Mouse (Mus musculus) cortical plate, adult 2 months (tissue): ENCODE data around the gene Cmah. TPM values are rescaled to one million over a fixed set of nuclear protein-coding genes. Genes with fewer than 3 reads are reported as not detected.

ENCODE experiments used
- H3K27ac ChIP-seq: fragments of 200-500 bp; 2 replicates; pipeline ENCODE4 v1.5.1; 2012; ENCODE audit warnings: low read length, control low read depth, inconsistent platforms; ENCODE audit not compliant: insufficient read depth
- H3K4me1 ChIP-seq: fragments of 200-500 bp; 2 replicates; pipeline ENCODE4 v1.6.1; 2011; ENCODE audit warnings: low read length; ENCODE audit not compliant: control insufficient read depth, insufficient read depth
- H3K4me3 ChIP-seq: fragments of 200-500 bp; 2 replicates; pipeline ENCODE4 v1.5.1; 2011; ENCODE audit warnings: mild to moderate bottlenecking, low read length, control low read depth; ENCODE audit not compliant: insufficient read depth
- CTCF ChIP-seq: fragments of 200-500 bp; IDR thresholded peaks from 2 replicates; pipeline ENCODE4 v1.5.1; 2011; ENCODE audit warnings: mild to moderate bottlenecking, control low read depth, low read length; ENCODE audit not compliant: insufficient read depth; ENCODE audit errors: extremely low read depth
- POLR2A ChIP-seq: fragments of 200-500 bp; IDR thresholded peaks from 2 replicates; pipeline ENCODE4 v1.6.1; 2011; ENCODE audit warnings: mild to moderate bottlenecking, low read length, control low read depth; ENCODE audit not compliant: insufficient read depth; ENCODE audit errors: extremely low read depth
- polyA plus RNA-seq: library from polyadenylated mRNA; depleted of rRNA; stranded (reverse); fragments of >200 nt; gene quantifications from 2 replicates; pipeline ENCODE4 v1.2.3, GENCODE M21; 2012

Cmah gene
- polyA plus RNA-seq, 1 experiment, result 0.04 TPM

GRCm38 (mm10) chr13:24498342-24498741, 171.1 kb downstream of the Cmah start:
- Histone ChIP-seq H3K27ac (no peak overlapping the region), H3K4me1 (no peaks in the 10 kb centered on the region), H3K4me3 (no peak overlapping the region)
- TF ChIP-seq CTCF (no peak), POLR2A (no peak)

GRCm38 (mm10) chr13:24499505-24499904, 172.3 kb downstream of the Cmah start:
- no peaks in the 10 kb centered on the region for H3K4me1 ChIP-seq
- peak; percentile 69 for TF ChIP-seq CTCF
- no peak for TF ChIP-seq POLR2A
- no peak overlapping the region for H3K4me3 ChIP-seq
- H3K27ac ChIP-seq, result no peak overlapping the region

DNA sequence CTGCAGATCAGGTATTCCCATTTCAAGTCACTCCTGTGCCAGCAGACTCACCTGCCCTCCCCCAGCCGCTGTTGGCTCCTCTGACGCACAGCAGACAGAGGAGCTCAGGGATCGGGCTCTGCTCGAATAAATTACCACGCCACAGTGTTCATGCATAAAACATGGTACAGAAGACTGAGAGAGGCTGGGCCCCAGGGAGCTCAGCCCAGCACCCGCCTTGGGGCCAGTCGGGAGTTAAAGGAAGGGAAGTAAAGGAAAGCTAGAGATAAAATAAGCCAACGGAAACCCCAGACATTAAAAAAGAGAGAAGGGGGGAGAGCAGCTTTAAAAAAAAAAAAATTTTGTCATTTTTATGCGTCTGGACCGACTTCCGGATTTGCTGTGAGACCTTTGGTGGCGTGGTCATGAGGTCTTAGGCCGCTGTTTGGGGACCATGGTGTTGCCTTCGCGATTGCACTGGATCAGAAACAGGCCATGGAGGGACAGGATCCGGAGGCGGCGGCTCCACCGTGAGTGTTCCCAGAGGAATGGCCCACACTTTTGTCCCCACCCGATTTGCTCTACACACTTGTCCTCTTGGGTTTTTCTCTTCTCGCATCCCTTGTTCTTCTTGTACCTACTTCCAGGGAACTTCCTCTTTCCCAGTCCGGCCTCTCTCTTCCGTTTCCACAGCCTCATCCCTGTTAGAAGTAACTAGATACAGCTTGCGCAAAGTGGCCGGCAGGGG, 174.1 kb downstream of the Cmah start:
- Histone ChIP-seq H3K4me3 (no peak overlapping the region), H3K4me1 (no peaks in the 10 kb centered on the region), H3K27ac (no peak overlapping the region)
- TF ChIP-seq CTCF (no peak), POLR2A (no peak)

GRCm38 (mm10) chr13:24501919-24502318, 174.7 kb downstream of the Cmah start:
- TF ChIP-seq CTCF (no peak), POLR2A (no peak)
- Histone ChIP-seq H3K27ac (no peak overlapping the region), H3K4me3 (no peak overlapping the region), H3K4me1 (no peaks in the 10 kb centered on the region)

- Histone ChIP-seq H3K4me3 (no peak overlapping the region), H3K4me1 (no peaks in the 10 kb centered on the region), H3K27ac (no peak overlapping the region)
- TF ChIP-seq CTCF, result no peak
- TF ChIP-seq POLR2A, result no peak
Observed at GRCm38 (mm10) chr13:24505812-24506211, 178.6 kb downstream of the Cmah start.

DNA sequence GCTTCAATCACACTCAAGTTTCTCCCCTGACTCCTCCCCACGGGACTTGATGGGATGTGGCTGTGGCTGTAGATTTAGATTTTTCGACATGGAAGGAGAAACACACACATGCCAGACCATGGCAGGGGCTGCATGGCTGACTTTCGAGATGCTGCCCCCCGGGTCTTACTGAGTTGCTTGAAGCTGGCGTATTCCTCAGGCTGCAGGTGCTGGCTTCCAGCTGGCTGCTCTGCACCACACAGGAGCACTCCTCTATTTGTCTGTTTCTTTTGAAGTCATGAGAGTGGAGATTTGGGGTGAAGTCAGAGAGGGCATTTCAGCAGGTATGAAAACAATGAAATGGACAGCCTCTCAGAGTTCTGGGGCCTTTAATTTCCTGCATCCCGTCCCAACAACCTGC, 180.0 kb downstream of the Cmah start:
- Histone ChIP-seq H3K4me1 (no peaks in the 10 kb centered on the region), H3K4me3 (no peak overlapping the region), H3K27ac (no peak overlapping the region)
- no peak for TF ChIP-seq CTCF
- TF ChIP-seq POLR2A, result no peak

DNA sequence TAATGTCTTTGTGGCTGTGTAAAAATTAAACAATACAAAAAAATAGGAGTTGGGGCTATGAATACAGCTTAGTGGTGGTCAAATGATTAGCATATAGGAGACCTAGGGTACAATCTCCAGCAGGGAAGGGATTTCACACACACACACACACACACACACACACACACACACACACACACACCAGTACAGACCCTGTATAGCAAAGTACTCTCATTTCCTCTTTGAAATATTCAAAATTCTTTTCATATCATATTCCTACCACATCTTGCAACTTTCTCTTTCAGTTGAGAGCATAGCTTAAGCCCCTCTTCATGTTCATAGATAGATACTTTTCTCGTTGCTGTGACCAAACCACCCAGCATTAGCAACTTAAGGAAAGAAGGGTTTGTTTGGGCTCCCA, 181.7 kb downstream of the Cmah start:
- no peak overlapping the region for H3K4me3 ChIP-seq
- TF ChIP-seq POLR2A, result no peak
- TF ChIP-seq CTCF, result no peak
- H3K4me1 ChIP-seq, result no peaks in the 10 kb centered on the region
- no peak overlapping the region for H3K27ac ChIP-seq

DNA sequence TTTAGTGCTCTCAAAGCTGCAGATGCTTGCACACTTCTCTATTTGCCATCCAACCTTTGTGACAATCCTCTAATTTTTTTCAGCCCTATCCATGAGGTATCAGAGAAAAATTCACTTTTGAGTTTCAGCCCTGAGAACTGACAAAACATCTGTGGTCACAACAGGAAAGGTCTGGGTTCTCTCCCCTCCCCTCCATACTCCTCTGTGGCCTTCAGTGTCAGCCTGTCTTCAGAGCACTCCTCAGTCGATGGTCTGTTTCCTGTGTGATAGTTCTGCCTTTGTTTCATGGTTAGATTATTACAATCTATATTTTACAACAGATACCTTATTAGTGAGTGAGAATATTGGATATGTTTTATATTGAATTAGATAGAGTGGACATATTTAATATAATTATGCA, 184.2 kb downstream of the Cmah start:
- no peak for TF ChIP-seq POLR2A
- no peak for TF ChIP-seq CTCF
- no peak overlapping the region for H3K27ac ChIP-seq
- H3K4me3 ChIP-seq, result no peak overlapping the region
- no peaks in the 10 kb centered on the region for H3K4me1 ChIP-seq

DNA sequence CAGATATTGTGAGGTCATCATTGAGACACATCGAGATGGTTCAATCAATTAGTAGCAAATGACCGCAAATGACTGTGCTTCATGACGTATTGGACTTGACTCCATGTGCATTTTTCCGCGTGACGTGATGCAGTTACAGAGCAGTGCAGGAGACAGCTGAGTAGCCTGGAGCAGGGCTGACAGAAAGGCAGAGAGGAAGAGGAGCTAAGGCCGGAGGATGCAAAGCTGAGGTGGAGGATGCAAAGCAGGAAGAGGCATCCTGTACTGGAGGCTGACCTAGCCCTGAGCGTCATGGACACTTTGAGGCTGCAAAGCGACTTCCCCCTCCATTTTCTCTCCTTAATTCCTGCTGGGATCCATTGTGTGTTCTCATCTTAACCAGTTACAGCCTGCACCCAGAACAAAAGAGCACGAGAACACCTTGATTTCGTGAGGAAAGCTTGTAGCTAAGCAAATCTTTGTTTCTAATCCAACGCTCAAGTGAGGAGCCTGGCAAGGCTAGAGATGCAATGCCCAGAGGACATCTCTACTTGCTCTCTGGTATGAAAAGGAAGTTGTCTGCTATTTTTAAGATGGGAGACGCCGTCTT, 184.8 kb downstream of the Cmah start:
- no peak overlapping the region for H3K4me3 ChIP-seq
- TF ChIP-seq CTCF (no peak), POLR2A (no peak)
- no peaks in the 10 kb centered on the region for H3K4me1 ChIP-seq
- no peak overlapping the region for H3K27ac ChIP-seq

GRCm38 (mm10) chr13:24513717-24514116, 186.5 kb downstream of the Cmah start:
- TF ChIP-seq CTCF, result no peak
- TF ChIP-seq POLR2A, result no peak
- H3K27ac ChIP-seq, result no peak overlapping the region

More at GRCm38 (mm10) chr13:24513717-24514116, 186.5 kb downstream of the Cmah start:
- Histone ChIP-seq H3K4me1 (no peaks in the 10 kb centered on the region), H3K4me3 (no peak overlapping the region)
